Mouse (Mus musculus): ENCODE results near the gene AU021092.

DNA sequence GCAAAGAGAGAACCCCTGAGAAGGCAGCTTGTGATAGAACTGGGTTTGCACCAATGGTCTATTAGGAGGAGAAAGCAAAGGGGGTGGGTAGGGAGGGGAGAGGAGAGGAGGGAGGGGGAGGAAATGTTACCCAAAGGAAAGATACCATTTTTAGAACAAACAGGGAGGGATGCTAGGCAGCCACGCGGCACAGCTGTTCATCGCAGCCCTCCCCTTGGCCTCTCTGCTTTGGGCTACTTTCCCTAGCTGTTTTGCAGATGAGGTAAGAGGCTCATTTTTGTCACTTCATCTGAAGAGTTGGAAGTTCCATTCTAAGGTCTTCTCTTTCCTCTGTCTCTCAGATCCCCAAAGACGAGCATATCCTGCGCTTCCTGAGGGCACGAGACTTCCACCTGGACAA lies 49.5 kb downstream of the AU021092 start:
- no peak for TF ChIP-seq POLR2A (IDR thresholded peaks at IDR 0.05; ENCODE audit: control insufficient read depth, low read depth, low read length)
- no peak for TF ChIP-seq CTCF (IDR thresholded peaks at IDR 0.05; ENCODE audit: control insufficient read depth, insufficient read depth, insufficient replicate concordance, low read depth, low read length)
